Mouse (Mus musculus) CH12.LX (cell line): ENCODE measurements around the gene Gm49380. TPM values are rescaled to one million over a fixed set of nuclear protein-coding genes. Genes with fewer than 3 reads are reported as not detected.
A peak's percentile ranks its signal among the peaks of the same experiment; 100 is the strongest.

Experiments used
- DNase-seq: peaks from one replicate; pipeline ENCODE4 v3.0.0-alpha.2; 2013; ENCODE audit errors: extremely low read depth
- H3K27ac ChIP-seq: 2 replicates; pipeline ENCODE4 v1.5.1; 2012; ENCODE audit warnings: low read depth, mild to moderate bottlenecking, control low read depth, moderate library complexity; ENCODE audit not compliant: insufficient read depth
- H3K27me3 ChIP-seq: replicated peaks from 2 replicates; pipeline ENCODE3; 2012; ENCODE audit warnings: inconsistent platforms
- H3K36me3 ChIP-seq, 2 experiments: replicated peaks in 1 of 2; 2 replicates each; pipeline versions ENCODE3 to v1.6.1; 2012; ENCODE audit warnings: inconsistent platforms in 1 of 2, low read length in 1 of 2, mild to moderate bottlenecking in 1 of 2, mixed read lengths in 1 of 2, moderate library complexity in 1 of 2; ENCODE audit not compliant: control insufficient read depth in 1 of 2, insufficient read depth in 1 of 2
- H3K4me1 ChIP-seq, 2 experiments: 2 replicates each; pipeline ENCODE4 v1.6.1; 2012; ENCODE audit warnings: inconsistent platforms in 1 of 2, moderate library complexity in 1 of 2; ENCODE audit not compliant: insufficient read depth in 2 of 2, control insufficient read depth in 1 of 2
- H3K4me2 ChIP-seq: 2 replicates; pipeline ENCODE4 v1.6.1; 2012; ENCODE audit warnings: low read depth, mild to moderate bottlenecking, control low read depth; ENCODE audit not compliant: poor library complexity, insufficient read depth, severe bottlenecking
- H3K4me3 ChIP-seq, 3 experiments: fragments of 150-350 bp in 1 of 3; sonication (generic) in 1 of 3; replicated peaks in 1 of 3; 2 replicates each; pipeline versions ENCODE3 to v1.5.1; 2011 to 2012; ENCODE audit warnings: low read depth in 2 of 3, low read length in 2 of 3, mild to moderate bottlenecking in 2 of 3, moderate library complexity in 2 of 3, control low read depth in 1 of 3, improper control_type of control experiment in 1 of 3, inconsistent platforms in 1 of 3, mixed read lengths in 1 of 3; ENCODE audit not compliant: poor library complexity in 1 of 3
- H3K79me2 ChIP-seq: replicated peaks from 2 replicates; pipeline ENCODE4 v1.6.1; 2012; ENCODE audit warnings: mild to moderate bottlenecking, moderate library complexity; ENCODE audit not compliant: control insufficient read depth, poor library complexity, insufficient read depth, severe bottlenecking; ENCODE audit errors: extremely low read depth
- H3K9ac ChIP-seq: 2 replicates; pipeline ENCODE4 v1.6.1; 2012; ENCODE audit warnings: low read depth, mild to moderate bottlenecking, control low read depth, moderate library complexity; ENCODE audit not compliant: insufficient read depth
- H3K9me3 ChIP-seq: replicated peaks from 2 replicates; pipeline ENCODE3; 2012; ENCODE audit warnings: low read length, inconsistent platforms, mixed read lengths
- CTCF ChIP-seq, 2 experiments: IDR thresholded peaks in 1 of 2; conservative IDR thresholded peaks in 1 of 2; 2 replicates each; pipeline ENCODE4 v1.5.1; 2011 to 2012; ENCODE audit warnings: low read depth in 2 of 2, low read length in 2 of 2, improper control_type of control experiment in 1 of 2, inconsistent platforms in 1 of 2, mild to moderate bottlenecking in 1 of 2, moderate library complexity in 1 of 2
- E2F4 ChIP-seq: IDR thresholded peaks from 2 replicates; pipeline ENCODE4 v1.6.1; 2011; ENCODE audit warnings: low read depth, low read length, improper control_type of control experiment; ENCODE audit not compliant: insufficient replicate concordance
- ETS1 ChIP-seq: conservative IDR thresholded peaks from 2 replicates; pipeline ENCODE4 v1.6.1; 2012; ENCODE audit warnings: low read depth, mild to moderate bottlenecking, inconsistent platforms, low read length, improper control_type of control experiment, moderate library complexity
- GABPA ChIP-seq: IDR thresholded peaks from 2 replicates; pipeline ENCODE4 v1.6.1; 2012; ENCODE audit warnings: low read depth, low read length, improper control_type of control experiment, inconsistent platforms; ENCODE audit not compliant: insufficient replicate concordance
- IRF4 ChIP-seq: IDR thresholded peaks from 2 replicates; pipeline ENCODE4 v1.6.1; 2014; ENCODE audit warnings: low read depth, mild to moderate bottlenecking, inconsistent platforms, low read length, improper control_type of control experiment
- MAZ ChIP-seq: IDR thresholded peaks from 2 replicates; pipeline ENCODE4 v1.6.1; 2012; ENCODE audit warnings: low read depth, mild to moderate bottlenecking, inconsistent platforms, low read length, improper control_type of control experiment, moderate library complexity
- MYC ChIP-seq: IDR thresholded peaks from 2 replicates; pipeline ENCODE4 v1.6.1; 2011; ENCODE audit warnings: low read depth, mild to moderate bottlenecking, improper control_type of control experiment, low read length
- NELFE ChIP-seq: IDR thresholded peaks from 2 replicates; pipeline ENCODE4 v1.6.1; 2011; ENCODE audit warnings: low read depth, low read length, improper control_type of control experiment
- POLR2A ChIP-seq: IDR thresholded peaks from 2 replicates; pipeline ENCODE4 v1.6.1; 2011; ENCODE audit warnings: low read depth, mild to moderate bottlenecking, improper control_type of control experiment, low read length
- RAD21 ChIP-seq: IDR thresholded peaks from 2 replicates; pipeline ENCODE4 v1.6.1; 2011; ENCODE audit warnings: low read depth, mild to moderate bottlenecking, low read length, improper control_type of control experiment, moderate library complexity
- SIN3A ChIP-seq: IDR thresholded peaks from 2 replicates; pipeline ENCODE4 v1.6.1; 2012; ENCODE audit warnings: low read length, improper control_type of control experiment, inconsistent platforms
- SMC3 ChIP-seq: IDR thresholded peaks from 2 replicates; pipeline ENCODE4 v1.6.1; 2011; ENCODE audit warnings: low read depth, low read length, improper control_type of control experiment
- TCF12 ChIP-seq: IDR thresholded peaks from 2 replicates; pipeline ENCODE4 v1.6.1; 2014; ENCODE audit warnings: low read depth, mild to moderate bottlenecking, inconsistent platforms, low read length, improper control_type of control experiment
- USF2 ChIP-seq: conservative IDR thresholded peaks from 2 replicates; pipeline ENCODE4 v1.6.1; 2011; ENCODE audit warnings: low read depth, low read length, improper control_type of control experiment
- ZC3H11A ChIP-seq: IDR thresholded peaks from 2 replicates; pipeline ENCODE4 v1.6.1; 2012; ENCODE audit warnings: low read depth, mild to moderate bottlenecking, inconsistent platforms, low read length, improper control_type of control experiment
- ZNF384 ChIP-seq: IDR thresholded peaks from 2 replicates; pipeline ENCODE4 v1.6.1; 2012; ENCODE audit warnings: low read depth, low read length, improper control_type of control experiment, inconsistent platforms
- dilution Hi-C: fragments of 300-500 bp; cut with MboI; formaldehyde crosslinking; loops from 2 replicates; pipeline ENCODE4 v1.14.3; 2020; ENCODE audit warnings: low sequenced_read_pairs; ENCODE audit not compliant: extremely low pct_unique_long_range_greater_than_20kb, extremely low pct_ligation_motif_present
- in situ Hi-C: fragments of 300-500 bp; cut with MboI; formaldehyde crosslinking; loops from 3 replicates; pipeline ENCODE4 v1.14.3; 2019; ENCODE audit warnings: low sequenced_read_pairs, low pct_ligation_motif_present, low pct_unique_long_range_greater_than_20kb, mixed read lengths
- polyA plus RNA-seq: library from polyadenylated mRNA; unstranded; fragments of >175 nt; gene quantifications from 2 replicates; pipeline ENCODE4 v1.2.1, GENCODE M21; 2012; ENCODE audit warnings: low read depth; ENCODE audit not compliant: insufficient read length
- total RNA-seq, 2 experiments: library from RNA; depleted of rRNA; stranded (reverse); fragments of 300-350 nt in 1 of 2; fragments of >200 nt in 1 of 2; gene quantifications; 2 replicates each; pipeline ENCODE4 v1.2.3; 2012 to 2014

Gm49380 gene
- total and polyA plus RNA-seq, 3 experiments = not detected

DNA sequence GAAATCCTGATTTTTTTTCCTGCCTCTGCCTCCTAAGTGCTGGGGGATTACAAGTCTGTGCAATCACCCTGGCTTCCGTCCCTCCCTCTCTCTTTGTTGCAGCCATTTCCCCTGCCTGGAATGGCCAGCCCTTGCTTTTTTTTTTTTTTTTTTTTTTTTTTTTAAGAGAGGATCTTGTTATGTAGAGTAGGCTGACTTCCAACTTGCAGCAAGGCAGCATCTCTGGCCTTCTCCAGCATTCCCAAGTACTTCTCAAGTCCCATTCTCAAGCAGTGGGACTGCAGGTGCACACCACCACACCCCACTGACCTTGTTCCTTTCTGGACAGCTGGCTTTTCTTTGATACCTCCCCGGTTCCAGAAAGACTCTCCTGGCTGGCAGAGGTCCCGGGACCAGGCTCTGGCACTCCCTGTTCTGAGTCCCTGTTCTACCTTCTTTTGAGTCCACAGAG, 14.1 kb upstream of the Gm49380 start:
- no peak overlapping the region for H3K4me3 ChIP-seq
- H3K4me2 ChIP-seq = no peak overlapping the region
- H3K27me3 ChIP-seq = peaks cover 34% of the 10 kb centered on the region
- H3K36me3 ChIP-seq = no peaks in the 10 kb centered on the region
- no peak overlapping the region for H3K9ac ChIP-seq
- peaks cover 3 to 38% of the 10 kb centered on the region in 2 experiments for H3K4me1 ChIP-seq
- dilution Hi-C loops (no loop called here), in situ Hi-C loops (loop anchor here (10.0 kb wide), 1 partner anchor 137 kb away; the partner anchor contains the start of gene Nlrx1)
- H3K79me2 ChIP-seq = no peaks in the 10 kb centered on the region
- no peaks in the 10 kb centered on the region for H3K9me3 ChIP-seq
- TF ChIP-seq ZNF384 (0 out of 2 replicates have a peak, but pooled peaks have one; percentile 20), E2F4 (no peak)
- DNase-seq = no peak
- H3K27ac ChIP-seq = no peak overlapping the region

DNA sequence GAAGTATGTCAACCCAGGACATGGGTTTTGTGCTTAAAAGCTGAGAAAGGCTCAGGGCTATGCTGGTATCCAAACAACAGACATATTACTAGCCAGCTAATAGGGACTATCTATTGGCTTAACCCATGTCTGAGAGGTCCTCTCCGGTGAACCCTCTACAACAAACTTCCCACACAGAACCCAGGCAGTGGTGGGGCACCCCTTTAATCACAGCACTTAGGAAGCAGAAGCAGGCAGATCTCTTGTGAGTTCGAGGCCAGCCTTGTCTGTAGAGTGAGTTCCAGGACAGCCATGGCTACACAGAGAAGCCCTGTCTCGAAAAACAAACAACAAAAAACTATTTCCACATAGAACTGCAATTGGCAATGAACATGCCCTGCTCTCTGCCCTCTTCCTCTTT, 13.4 kb upstream of the Gm49380 start:
- TF ChIP-seq ZNF384 (0 out of 2 replicates have a peak, but pooled peaks have one; percentile 4), USF2 (no peak), POLR2A (no peak), TCF12 (no peak), ETS1 (no peak)
- Histone ChIP-seq H3K27ac (no peak overlapping the region), H3K27me3 (peaks cover 30% of the 10 kb centered on the region), H3K4me1 (peaks cover 3 to 38% of the 10 kb centered on the region in 2 experiments), H3K4me2 (peak overlapping the region; percentile 52), H3K9ac (0 out of 2 replicates have a peak overlapping the region, but pooled peaks have one; percentile 2), H3K36me3 (no peaks in the 10 kb centered on the region), H3K79me2 (no peaks in the 10 kb centered on the region), H3K4me3 (no peak overlapping the region), H3K9me3 (no peaks in the 10 kb centered on the region)
- dilution Hi-C loops (no loop called here), in situ Hi-C loops (loop anchor here (10.0 kb wide), 1 partner anchor 138 kb away; the partner anchor contains the start of gene Nlrx1)
- DNase-seq = no peak

DNA sequence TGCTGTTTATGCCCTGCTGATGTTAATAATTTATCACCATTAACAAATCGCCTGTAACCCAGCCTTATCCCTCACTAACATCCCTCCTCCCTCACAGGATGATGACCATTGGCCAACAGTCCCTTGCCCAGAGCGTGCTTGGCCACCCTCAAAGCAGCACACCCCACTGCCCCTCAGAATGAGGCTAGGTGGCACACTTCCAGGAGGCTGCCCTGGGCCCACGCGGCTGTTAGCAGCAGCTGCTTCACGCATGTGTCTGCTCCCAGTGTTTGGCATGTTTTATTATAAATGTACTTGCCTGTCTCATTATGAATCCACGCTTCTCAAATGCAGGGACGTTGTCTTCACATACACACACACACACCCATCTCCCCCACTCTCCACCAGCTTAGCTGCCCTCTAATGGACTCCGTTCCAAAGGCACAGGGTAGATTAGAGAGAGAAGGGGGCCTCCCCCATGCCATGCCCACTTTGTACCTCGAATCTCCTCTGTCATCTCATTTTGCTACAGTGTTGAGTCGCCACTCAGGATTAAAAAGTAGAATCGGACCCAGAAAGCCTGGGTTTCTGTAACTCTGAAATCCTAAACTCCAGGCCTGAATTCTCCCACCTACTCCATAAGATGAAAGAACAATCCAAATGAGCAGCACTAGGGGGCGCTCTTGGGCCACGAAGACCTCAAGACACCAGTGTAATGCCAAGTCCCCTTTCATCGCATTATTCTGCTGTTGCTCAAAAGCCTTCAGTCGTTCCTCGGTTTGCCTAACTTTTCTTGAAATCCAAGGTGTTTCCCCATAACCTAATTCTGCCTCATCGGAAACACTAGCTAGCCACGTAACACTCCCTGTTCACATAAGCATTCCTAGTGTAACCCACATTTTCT, 12.5 kb upstream of the Gm49380 start:
- Histone ChIP-seq H3K9ac (peak overlapping the region; percentile 2; the same call in 1 of the 2 replicates), H3K4me2 (peak overlapping the region; percentile 52), H3K4me1 (peaks cover 0 to 31% of the 10 kb centered on the region in 2 experiments; a peak in 3 of 4 replicates), H3K27me3 (peaks cover 20% of the 10 kb centered on the region), H3K27ac (no peak overlapping the region), H3K36me3 (no peaks in the 10 kb centered on the region), H3K79me2 (no peaks in the 10 kb centered on the region), H3K9me3 (no peaks in the 10 kb centered on the region), H3K4me3 (peak overlapping the region in 2 of 3 experiments; percentile 21 to 25)
- dilution Hi-C loops = no loop called here
- in situ Hi-C loops = loop anchor here (10.0 kb wide), 1 partner anchor 139 kb away; the partner anchor contains the start of gene Nlrx1
- DNase-seq = peak; percentile 90
- TF ChIP-seq RAD21 (peak; percentile 90), MYC (no peak), MAZ (0 out of 2 replicates have a peak, but pooled peaks have one; percentile 27), SIN3A (peak; percentile 35; the same call in 1 of the 2 replicates), SMC3 (peak; percentile 67), GABPA (no peak), ZC3H11A (peak; percentile 33), CTCF (conservative IDR thresholded peaks at IDR 0.05 in 1 of 2, IDR thresholded peaks at IDR 0.05 in 1 of 2; ENCODE audit: low read depth in 2 of 2, low read length in 2 of 2) (peak; percentile 87 to 95), IRF4 (peak; percentile 41), NELFE (no peak)
